Mouse (Mus musculus) common myeloid progenitor, adult 5-6 weeks (primary cell): ENCODE data around the gene Fsd1. TPM values are rescaled to one million over a fixed set of nuclear protein-coding genes. Genes with fewer than 3 reads are reported as not detected.

Source experiments
- total RNA-seq: library from RNA; stranded (forward); fragments of 200-1000, 187-1606 nt; gene quantifications from 2 replicates; pipeline ENCODE4 v1.2.3, GENCODE M21; 2017

Gene Fsd1
- total RNA-seq, 1 experiment from 2014 or later: not detected

Other genes starting within 250 kb of the Fsd1 start
- gene Adgre4, start 236.5 kb upstream of the Fsd1 start, total RNA-seq: 0.49 TPM in 1 of 2 replicates, not detected in the other
- 7.2 and 10.3 TPM in 2 replicates for gene Zfp119a, start 107.6 kb upstream of the Fsd1 start, total RNA-seq
- gene Zfp959, start 94.4 kb upstream of the Fsd1 start, total RNA-seq: 13.5 and 22.5 TPM in 2 replicates
- gene Zfp119b, start 37.0 kb upstream of the Fsd1 start, total RNA-seq: 3.2 and 3.4 TPM in 2 replicates
- gene Ebi3, start 33.9 kb upstream of the Fsd1 start, total RNA-seq: 7.8 and 9.0 TPM in 2 replicates
- gene Yju2, start 27.4 kb upstream of the Fsd1 start, total RNA-seq: 23.9 and 28.4 TPM in 2 replicates
- gene Shd, start 16.0 kb upstream of the Fsd1 start, total RNA-seq: not detected in 2 replicates
- gene Stap2, start 19.1 kb downstream of the Fsd1 start, total RNA-seq: 0.53 TPM in 1 of 2 replicates, not detected in the other
- gene Mpnd, start 19.2 kb downstream of the Fsd1 start, total RNA-seq: 33.4 and 70.7 TPM in 2 replicates
- gene Sh3gl1, start 50.1 kb downstream of the Fsd1 start, total RNA-seq: 27.9 and 30.1 TPM in 2 replicates
- gene Chaf1a, start 53.9 kb downstream of the Fsd1 start, total RNA-seq: 33.6 and 35.6 TPM in 2 replicates
- gene Ubxn6, start 88.5 kb downstream of the Fsd1 start, total RNA-seq: 20.0 and 28.2 TPM in 2 replicates
- gene Hdgfl2, start 93.1 kb downstream of the Fsd1 start, total RNA-seq: 70.4 and 79.9 TPM in 2 replicates
- gene Plin4, start 123.3 kb downstream of the Fsd1 start, total RNA-seq: not detected in 2 replicates
- not detected in 2 replicates for gene Plin5, start 131.1 kb downstream of the Fsd1 start, total RNA-seq
- 0.14 TPM in 1 of 2 replicates, not detected in the other for gene Lrg1, start 135.5 kb downstream of the Fsd1 start, total RNA-seq
- gene Sema6b, start 153.8 kb downstream of the Fsd1 start, total RNA-seq: 2.8 TPM in 2 replicates
- gene Tnfaip8l1, start 176.0 kb downstream of the Fsd1 start, total RNA-seq: 3.2 and 3.7 TPM in 2 replicates
- 28.4 and 33.3 TPM in 2 replicates for gene Mydgf, start 197.4 kb downstream of the Fsd1 start, total RNA-seq
- 13.8 and 14.1 TPM in 2 replicates for gene Dpp9, start 232.4 kb downstream of the Fsd1 start, total RNA-seq